Mouse (Mus musculus) heart, embryonic 13.5 days (tissue): ENCODE measurements around the gene Amfr. TPM values are rescaled to one million over a fixed set of nuclear protein-coding genes. Genes with fewer than 3 reads are reported as not detected.
A peak's percentile ranks its signal among the peaks of the same experiment; 100 is the strongest.
"Not testable (repeated sequence)": the region's sequence is repeated elsewhere in the genome, so short reads cannot be mapped to it uniquely, and the experiment has no call there.

Experiments used
- ATAC-seq: fragments of 200-750 bp; cut with Nextera tagmentation; 2 replicates; pipeline ENCODE4 v1.8.0; 2017; ENCODE audit warnings: moderate TSS enrichment; ENCODE audit not compliant: insufficient number of reproducible peaks, low FRiP score, low TSS enrichment; ENCODE audit errors: extremely low read depth
- H3K27ac ChIP-seq: fragments of 300-500 bp; sonication (generic); replicated peaks from 2 replicates; pipeline ENCODE4 v1.5.1; 2015; ENCODE audit warnings: moderate library complexity, mild to moderate bottlenecking, inconsistent platforms
- H3K27me3 ChIP-seq: fragments of 300-500 bp; sonication (generic); replicated peaks from 2 replicates; pipeline ENCODE4 v1.6.1; 2015; ENCODE audit warnings: mild to moderate bottlenecking, inconsistent platforms
- H3K36me3 ChIP-seq: fragments of 300-500 bp; sonication (generic); 2 replicates; pipeline ENCODE4 v1.6.1; 2015; ENCODE audit warnings: mild to moderate bottlenecking, inconsistent platforms
- H3K4me1 ChIP-seq: fragments of 300-500 bp; sonication (generic); 2 replicates; pipeline ENCODE4 v1.6.1; 2015; ENCODE audit warnings: inconsistent platforms
- H3K4me2 ChIP-seq: fragments of 300-500 bp; sonication (generic); 2 replicates; pipeline ENCODE4 v1.6.1; 2015; ENCODE audit warnings: inconsistent platforms, mild to moderate bottlenecking, moderate library complexity
- H3K4me3 ChIP-seq: fragments of 300-500 bp; sonication (generic); 2 replicates; pipeline ENCODE4 v1.5.1; 2015; ENCODE audit warnings: moderate library complexity, mild to moderate bottlenecking, inconsistent platforms
- H3K9ac ChIP-seq: fragments of 300-500 bp; sonication (generic); 2 replicates; pipeline ENCODE4 v1.6.1; 2015; ENCODE audit warnings: inconsistent platforms, mild to moderate bottlenecking, moderate library complexity
- H3K9me3 ChIP-seq: fragments of 300-500 bp; sonication (generic); 2 replicates; pipeline ENCODE4 v1.6.1; 2016; ENCODE audit warnings: inconsistent platforms
- WGBS: fragments of 180-500 bp; shearing (Covaris S2); methylation state at CpG from one replicate; pipeline ENCODE4 v1.1.7; 2015; ENCODE audit warnings: mixed read lengths; 5-methylcytosine and 5-hydroxymethylcytosine counted together
- polyA plus RNA-seq: library from polyadenylated mRNA; unstranded; fragments of >200 nt; fragmentation: Nextera tagmentation; extraction: Ambion mirVana; gene quantifications from 2 replicates; pipeline ENCODE4 v1.2.1, GENCODE M21; 2015

Amfr gene
- polyA plus RNA-seq = 41.8 and 44.8 TPM in 2 replicates

DNA sequence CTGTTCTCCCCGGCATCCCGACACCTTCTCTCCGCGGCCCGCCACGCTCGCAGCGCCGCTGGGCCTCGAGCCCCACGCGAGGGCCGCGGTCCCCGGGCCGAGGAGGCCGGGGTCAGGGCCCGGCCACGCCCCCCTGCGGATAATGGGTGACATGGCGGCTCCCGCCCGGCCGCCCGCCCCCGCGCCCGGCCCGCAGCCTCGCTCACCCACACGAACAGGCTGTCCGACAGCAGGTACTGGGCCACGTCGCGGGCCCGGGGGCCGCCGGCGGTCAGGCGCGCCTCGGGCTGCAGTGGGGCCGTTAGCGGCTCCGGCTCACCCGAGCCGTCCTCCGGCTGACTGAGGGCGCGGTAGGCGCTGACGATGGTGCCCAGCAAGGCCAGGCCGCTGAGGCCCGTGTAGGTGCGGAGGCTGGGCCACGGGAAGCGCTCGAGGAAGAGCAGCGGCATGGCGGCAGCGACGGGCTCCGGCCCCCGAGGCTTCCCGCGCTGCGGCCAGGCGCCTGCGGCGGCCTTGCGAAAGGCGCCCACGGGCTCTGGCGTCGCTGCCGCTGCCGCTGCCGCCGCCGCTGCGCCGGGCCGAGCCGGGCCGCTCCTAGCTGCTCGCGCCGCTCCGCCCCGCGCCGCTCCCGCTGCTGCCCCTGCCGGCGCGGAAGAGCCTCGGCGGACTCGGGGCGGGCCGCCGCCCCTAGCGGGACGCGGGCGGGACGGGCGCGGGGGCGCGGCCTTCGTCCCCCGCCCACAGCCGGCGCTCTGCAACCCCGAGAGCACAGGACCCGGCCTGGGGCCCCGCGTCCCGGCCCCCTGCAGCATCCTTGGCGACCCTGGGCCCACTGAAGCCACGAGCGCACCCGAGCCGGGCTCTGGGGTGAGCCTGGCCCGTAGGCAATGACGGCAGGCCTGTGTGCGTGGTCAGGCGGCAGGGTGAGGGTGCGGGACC is at the start of gene Amfr:
Gene Amfr, minus strand, starts transcription at position 830 of the 939 bp plus-strand sequence.
- peak; percentile 89 for ATAC-seq
- Histone ChIP-seq H3K36me3 (peaks cover 7% of the 10 kb centered on the region; the same call in 1 of the 2 replicates), H3K4me2 (peak within 1 kb of the TSS; percentile 92), H3K27me3 (no peaks in the 10 kb centered on the region), H3K9me3 (no peaks in the 10 kb centered on the region), H3K4me1 (peaks cover 37% of the 10 kb centered on the region), H3K27ac (peak within 1 kb of the TSS; percentile 92), H3K4me3 (peak within 1 kb of the TSS; percentile 78), H3K9ac (peak within 1 kb of the TSS; percentile 98)
- under 1% methylated on average over 117 of the region's 130 CpGs for WGBS

DNA sequence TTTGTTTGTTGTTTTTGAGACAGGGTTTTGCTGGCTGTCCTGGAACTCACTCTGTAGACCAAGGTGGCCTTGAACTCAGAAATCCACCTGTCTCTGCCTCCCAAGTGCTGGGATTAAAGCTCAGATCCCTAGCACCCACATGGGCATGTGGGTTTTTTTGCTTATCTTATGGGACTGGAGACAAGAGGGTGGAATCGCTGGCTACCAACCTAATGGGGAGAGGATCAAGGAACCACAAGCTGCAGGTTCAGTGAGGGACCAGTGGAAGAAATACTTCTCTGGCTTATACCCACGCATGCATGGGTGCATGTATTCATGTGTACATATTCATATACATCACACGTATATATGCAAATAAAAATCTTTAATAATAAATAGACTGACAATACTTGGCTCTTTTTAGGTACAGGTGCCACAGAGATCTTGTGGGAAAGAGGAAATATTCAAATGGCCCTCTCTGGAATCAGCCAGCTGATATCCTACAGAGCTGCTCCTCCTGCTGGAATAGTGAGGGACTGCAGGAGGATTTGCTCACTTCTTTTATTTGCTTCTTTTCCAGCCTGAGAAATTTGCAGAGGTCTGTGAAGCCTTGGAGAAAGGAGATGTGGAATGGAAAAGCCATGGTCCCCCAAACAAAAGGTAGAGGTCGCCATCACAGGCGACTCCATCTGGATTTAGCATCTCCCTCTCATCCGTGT is 44.7 kb upstream of the Amfr start:
- H3K4me1 ChIP-seq = no peaks in the 10 kb centered on the region
- 58% methylated on average over 6 of the region's 6 CpGs for WGBS
- no peak for ATAC-seq
- peaks cover 5% of the 10 kb centered on the region; the same call in 1 of the 2 replicates for H3K9me3 ChIP-seq
- H3K4me3 ChIP-seq = no peak overlapping the region
- no peak overlapping the region for H3K4me2 ChIP-seq
- H3K36me3 ChIP-seq = peaks cover 77% of the 10 kb centered on the region
- no peak overlapping the region for H3K27ac ChIP-seq
- no peaks in the 10 kb centered on the region for H3K27me3 ChIP-seq
- H3K9ac ChIP-seq = no peak overlapping the region

GRCm38 (mm10) chr8:94052696-94053095 is 40.1 kb upstream of the Amfr start:
- no peaks in the 10 kb centered on the region for H3K27me3 ChIP-seq
- H3K27ac ChIP-seq = no peak overlapping the region
- H3K4me1 ChIP-seq = no peaks in the 10 kb centered on the region
- H3K4me3 ChIP-seq = no peak overlapping the region
- no peak overlapping the region for H3K4me2 ChIP-seq
- no peak for ATAC-seq
- H3K9me3 ChIP-seq = no peaks in the 10 kb centered on the region
- WGBS = 67% methylated on average over 12 of the region's 12 CpGs
- peaks cover 58% of the 10 kb centered on the region for H3K36me3 ChIP-seq
- H3K9ac ChIP-seq = no peak overlapping the region

DNA sequence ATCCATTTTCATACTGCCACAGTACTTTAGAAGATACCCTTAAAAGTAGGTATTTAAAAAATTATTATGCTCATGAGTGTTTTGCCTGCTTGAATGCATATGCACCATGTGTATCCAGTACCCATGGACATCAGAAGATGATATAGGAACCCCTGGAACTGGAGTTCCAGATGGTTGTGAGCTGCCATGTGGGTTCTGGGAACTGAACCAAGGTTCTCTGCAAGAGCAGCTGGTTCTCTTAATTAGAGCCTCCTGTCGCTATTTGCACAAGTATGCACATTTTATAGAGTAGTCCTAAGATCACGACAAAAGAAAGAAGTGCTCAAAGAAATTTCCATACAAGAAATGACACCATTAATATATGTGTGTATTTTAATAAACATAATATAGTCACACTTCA is 35.2 kb upstream of the Amfr start:
- Histone ChIP-seq H3K4me1 (no peaks in the 10 kb centered on the region), H3K27me3 (no peaks in the 10 kb centered on the region), H3K9ac (no peak overlapping the region), H3K4me2 (no peak overlapping the region), H3K9me3 (no peaks in the 10 kb centered on the region), H3K27ac (no peak overlapping the region), H3K36me3 (peaks cover 20% of the 10 kb centered on the region), H3K4me3 (no peak overlapping the region)
- 76% methylated on average over 2 of the region's 2 CpGs for WGBS
- ATAC-seq = no peak

- ATAC-seq = no peak
- WGBS = 9% methylated on average over 15 of the region's 15 CpGs
- Histone ChIP-seq H3K4me3 (peak overlapping the region; percentile 87), H3K27me3 (no peaks in the 10 kb centered on the region), H3K4me2 (peak overlapping the region; percentile 94), H3K9ac (peak overlapping the region; percentile 86), H3K4me1 (peaks cover 37% of the 10 kb centered on the region), H3K9me3 (no peaks in the 10 kb centered on the region), H3K36me3 (peaks cover 10% of the 10 kb centered on the region), H3K27ac (no peak overlapping the region)
Observed at GRCm38 (mm10) chr8:94037806-94038205, 25.2 kb upstream of the Amfr start.

- Histone ChIP-seq H3K36me3 (peaks cover 10% of the 10 kb centered on the region), H3K4me1 (peaks cover 42% of the 10 kb centered on the region), H3K9ac (peak within 1 kb of the TSS; percentile 86), H3K27me3 (no peaks in the 10 kb centered on the region), H3K4me3 (peak within 1 kb of the TSS; percentile 87), H3K9me3 (no peaks in the 10 kb centered on the region), H3K27ac (peak within 1 kb of the TSS; percentile 84), H3K4me2 (peak within 1 kb of the TSS; percentile 94)
- under 1% methylated on average over 34 of the region's 41 CpGs for WGBS
- ATAC-seq = peak; percentile 97
Observed at GRCm38 (mm10) chr8:94036944-94037524, 24.4 kb upstream of the Amfr start, which contains the start of the genes Nudt21 and Ogfod1. Gene Nudt21 (minus strand): TSS chr8:94037031. Gene Ogfod1 (plus strand): TSS chr8:94037198.

DNA sequence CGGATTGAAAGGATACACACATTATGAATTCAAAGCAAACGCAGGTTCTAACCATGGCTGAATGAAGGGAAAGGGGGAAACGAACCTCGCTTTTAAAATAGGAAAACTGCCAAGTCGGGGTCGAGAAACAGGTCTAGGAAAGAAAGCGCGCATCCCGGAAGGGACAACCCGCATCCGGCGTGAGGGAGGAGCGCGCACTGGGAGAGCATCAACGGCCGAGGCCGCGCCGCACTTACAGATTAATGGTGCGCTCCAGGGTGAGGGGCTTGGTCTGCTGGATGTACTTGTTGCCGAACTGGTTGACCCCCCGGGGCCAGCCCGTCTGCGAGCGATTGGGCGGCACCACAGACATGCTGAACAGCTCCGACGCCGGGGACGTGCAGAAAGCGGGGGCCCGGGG is 23.9 kb upstream of the Amfr start:
- peaks cover 42% of the 10 kb centered on the region for H3K4me1 ChIP-seq
- not testable (repeated sequence) for H3K27me3 ChIP-seq, H3K9me3 ChIP-seq
- ATAC-seq = peak; percentile 67
- peaks cover 15% of the 10 kb centered on the region for H3K36me3 ChIP-seq
- under 1% methylated on average over 22 of the region's 32 CpGs for WGBS
- H3K9ac ChIP-seq = peak overlapping the region; percentile 84
- H3K27ac ChIP-seq = peak overlapping the region; percentile 84
- H3K4me3 ChIP-seq = peak overlapping the region; percentile 87
- peak overlapping the region; percentile 88 for H3K4me2 ChIP-seq

GRCm38 (mm10) chr8:94035200-94035599 is 22.6 kb upstream of the Amfr start:
- no peak for ATAC-seq
- Histone ChIP-seq H3K4me3 (peak overlapping the region; percentile 87), H3K27ac (no peak overlapping the region), H3K27me3 (no peaks in the 10 kb centered on the region), H3K4me2 (peak overlapping the region; percentile 88), H3K4me1 (peaks cover 42% of the 10 kb centered on the region), H3K9me3 (no peaks in the 10 kb centered on the region), H3K36me3 (peaks cover 28% of the 10 kb centered on the region), H3K9ac (peak overlapping the region; percentile 58)
- 51% methylated on average over 5 of the region's 5 CpGs for WGBS

GRCm38 (mm10) chr8:94033601-94034000 is 21.0 kb upstream of the Amfr start:
- Histone ChIP-seq H3K27ac (no peak overlapping the region), H3K4me2 (no peak overlapping the region), H3K36me3 (peaks cover 34% of the 10 kb centered on the region), H3K9me3 (no peaks in the 10 kb centered on the region), H3K27me3 (no peaks in the 10 kb centered on the region), H3K9ac (no peak overlapping the region), H3K4me1 (peaks cover 42% of the 10 kb centered on the region), H3K4me3 (no peak overlapping the region)
- no peak for ATAC-seq
- WGBS = 79% methylated on average over 3 of the region's 3 CpGs

DNA sequence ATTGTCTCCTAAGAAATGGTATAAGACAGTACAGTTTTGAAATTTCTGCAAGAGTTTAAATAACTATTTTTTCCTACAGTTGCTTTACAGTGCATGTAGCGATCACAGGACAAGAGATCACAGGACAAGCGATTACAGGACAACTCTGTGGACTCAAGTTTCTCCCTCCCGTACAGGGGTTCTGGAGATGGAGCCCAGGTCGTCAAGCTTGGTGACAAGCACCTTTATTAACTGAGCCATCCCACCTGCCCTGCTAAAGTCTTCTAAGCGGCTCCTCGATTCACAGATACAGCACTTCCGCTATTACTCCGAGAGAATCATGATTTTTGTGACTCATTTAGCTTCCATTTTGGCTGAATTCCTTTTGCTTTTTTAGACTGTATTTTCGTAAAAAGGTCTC is 17.1 kb upstream of the Amfr start:
- no peak for ATAC-seq
- 91% methylated on average over 9 of the region's 9 CpGs for WGBS
- no peaks in the 10 kb centered on the region for H3K9me3 ChIP-seq
- H3K4me2 ChIP-seq = no peak overlapping the region
- no peak overlapping the region for H3K27ac ChIP-seq
- peaks cover 22% of the 10 kb centered on the region for H3K4me1 ChIP-seq
- H3K4me3 ChIP-seq = no peak overlapping the region
- H3K27me3 ChIP-seq = no peaks in the 10 kb centered on the region
- no peak overlapping the region for H3K9ac ChIP-seq
- H3K36me3 ChIP-seq = peaks cover 72% of the 10 kb centered on the region

DNA sequence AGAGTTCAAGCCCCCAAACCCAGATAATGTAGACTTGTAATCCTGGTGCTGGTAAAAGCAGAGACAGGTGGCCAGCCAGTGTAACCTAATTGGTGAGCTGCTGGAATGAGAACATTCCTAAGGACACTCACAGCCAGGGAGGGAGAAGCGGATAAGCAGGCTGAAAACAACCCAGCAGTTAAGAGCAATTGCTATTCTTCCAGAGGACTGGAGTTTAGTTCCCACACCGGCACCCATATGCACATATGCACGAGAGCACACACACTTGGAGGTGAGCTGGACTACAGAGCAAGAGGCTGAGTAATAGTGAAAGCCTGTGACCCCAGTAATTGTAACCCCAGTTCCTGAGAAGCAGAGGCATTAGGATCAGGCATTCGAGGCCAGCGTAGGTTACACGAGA is 11.3 kb upstream of the Amfr start:
- Histone ChIP-seq H3K4me1 (no peaks in the 10 kb centered on the region), H3K27me3 (no peaks in the 10 kb centered on the region), H3K4me2 (no peak overlapping the region), H3K9ac (no peak overlapping the region), H3K36me3 (peaks cover 90% of the 10 kb centered on the region), H3K9me3 (no peaks in the 10 kb centered on the region), H3K4me3 (no peak overlapping the region), H3K27ac (no peak overlapping the region)
- ATAC-seq = no peak
- WGBS = 92% methylated on average over 6 of the region's 6 CpGs
